Mouse (Mus musculus): ENCODE measurements at regions not wholly inside any gene's neighbourhood (a gene's known extent, or its start where the extent isn't known, plus 50 kb on each side); places are given as distances from the start of the nearest gene placed in this dataset.

GRCm38 (mm10) chr4:131485126-131485825 lies 352.8 kb downstream of the Ptpru start:
- Histone ChIP-seq H3K36me3 (ENCODE audit: control insufficient read depth, insufficient read depth, low read length, poor library complexity, severe bottlenecking) (no peaks in the 10 kb centered on the region), H3K9ac (ENCODE audit: low read depth, poor library complexity, severe bottlenecking) (no peak overlapping the region), H3K4me3 (ENCODE audit: low read depth, low read length) (no peak overlapping the region), H3K27me3 (ENCODE audit: control insufficient read depth, insufficient read depth, low read length, poor library complexity, severe bottlenecking) (no peaks in the 10 kb centered on the region), H3K9me3 (replicated peaks; ENCODE audit: control insufficient read depth, insufficient read depth, low read length, poor library complexity, severe bottlenecking) (no peaks in the 10 kb centered on the region), H3K4me1 (ENCODE audit: control insufficient read depth, insufficient read depth, low read length) (no peaks in the 10 kb centered on the region), H3K27ac (ENCODE audit: insufficient read depth, low read length) (no peak overlapping the region)
- TF ChIP-seq CTCF (IDR thresholded peaks at IDR 0.05; ENCODE audit: low read depth, low read length) (no peak), EP300 (IDR thresholded peaks at IDR 0.05; ENCODE audit: insufficient read depth, low read depth, low read length) (no peak), POLR2A (IDR thresholded peaks at IDR 0.05; ENCODE audit: insufficient read depth, low read length) (no peak)

- no peaks in the 10 kb centered on the region for H3K9me3 ChIP-seq (replicated peaks; ENCODE audit: control insufficient read depth, insufficient read depth, low read length, poor library complexity, severe bottlenecking)
- H3K27ac ChIP-seq (ENCODE audit: insufficient read depth, low read length), result no peak overlapping the region
- H3K4me3 ChIP-seq (ENCODE audit: low read depth, low read length), result no peak overlapping the region
- no peaks in the 10 kb centered on the region for H3K36me3 ChIP-seq (ENCODE audit: control insufficient read depth, insufficient read depth, low read length, poor library complexity, severe bottlenecking)
- H3K9ac ChIP-seq (ENCODE audit: low read depth, poor library complexity, severe bottlenecking), result no peak overlapping the region
- no peaks in the 10 kb centered on the region for H3K27me3 ChIP-seq (ENCODE audit: control insufficient read depth, insufficient read depth, low read length, poor library complexity, severe bottlenecking)
- no peaks in the 10 kb centered on the region for H3K4me1 ChIP-seq (ENCODE audit: control insufficient read depth, insufficient read depth, low read length)
- TF ChIP-seq POLR2A (IDR thresholded peaks at IDR 0.05; ENCODE audit: insufficient read depth, low read length) (no peak), CTCF (IDR thresholded peaks at IDR 0.05; ENCODE audit: low read depth, low read length) (peak; percentile 95)
Measured at GRCm38 (mm10) chr4:131486821-131487220, 351.3 kb downstream of the Ptpru start.

GRCm38 (mm10) chr4:131488246-131488645 lies 349.8 kb downstream of the Ptpru start:
- Histone ChIP-seq H3K27ac (ENCODE audit: insufficient read depth, low read length) (no peak overlapping the region), H3K9me3 (replicated peaks; ENCODE audit: control insufficient read depth, insufficient read depth, low read length, poor library complexity, severe bottlenecking) (no peaks in the 10 kb centered on the region), H3K4me3 (ENCODE audit: low read depth, low read length) (no peak overlapping the region), H3K9ac (ENCODE audit: low read depth, poor library complexity, severe bottlenecking) (no peak overlapping the region), H3K4me1 (ENCODE audit: control insufficient read depth, insufficient read depth, low read length) (no peaks in the 10 kb centered on the region), H3K36me3 (ENCODE audit: control insufficient read depth, insufficient read depth, low read length, poor library complexity, severe bottlenecking) (no peaks in the 10 kb centered on the region), H3K27me3 (ENCODE audit: control insufficient read depth, insufficient read depth, low read length, poor library complexity, severe bottlenecking) (no peaks in the 10 kb centered on the region)
- no peak for TF ChIP-seq EP300 (IDR thresholded peaks at IDR 0.05; ENCODE audit: insufficient read depth, low read depth, low read length)
- TF ChIP-seq CTCF (IDR thresholded peaks at IDR 0.05; ENCODE audit: low read depth, low read length), result no peak
- TF ChIP-seq POLR2A (IDR thresholded peaks at IDR 0.05; ENCODE audit: insufficient read depth, low read length), result no peak

GRCm38 (mm10) chr4:131489056-131489455 lies 349.0 kb downstream of the Ptpru start:
- no peak overlapping the region for H3K27ac ChIP-seq (ENCODE audit: insufficient read depth, low read length)
- no peak for TF ChIP-seq POLR2A (IDR thresholded peaks at IDR 0.05; ENCODE audit: insufficient read depth, low read length)
- no peak for TF ChIP-seq CTCF (IDR thresholded peaks at IDR 0.05; ENCODE audit: low read depth, low read length)
- TF ChIP-seq EP300 (IDR thresholded peaks at IDR 0.05; ENCODE audit: insufficient read depth, low read depth, low read length), result no peak
- H3K36me3 ChIP-seq (ENCODE audit: control insufficient read depth, insufficient read depth, low read length, poor library complexity, severe bottlenecking), result no peaks in the 10 kb centered on the region
- H3K9me3 ChIP-seq (replicated peaks; ENCODE audit: control insufficient read depth, insufficient read depth, low read length, poor library complexity, severe bottlenecking), result no peaks in the 10 kb centered on the region
- H3K4me3 ChIP-seq (ENCODE audit: low read depth, low read length), result no peak overlapping the region
- no peak overlapping the region for H3K9ac ChIP-seq (ENCODE audit: low read depth, poor library complexity, severe bottlenecking)
- H3K4me1 ChIP-seq (ENCODE audit: control insufficient read depth, insufficient read depth, low read length), result no peaks in the 10 kb centered on the region
- no peaks in the 10 kb centered on the region for H3K27me3 ChIP-seq (ENCODE audit: control insufficient read depth, insufficient read depth, low read length, poor library complexity, severe bottlenecking)

GRCm38 (mm10) chr4:131491960-131492359 lies 346.1 kb downstream of the Ptpru start:
- H3K27me3 ChIP-seq (ENCODE audit: control insufficient read depth, insufficient read depth, low read length, poor library complexity, severe bottlenecking), result no peaks in the 10 kb centered on the region
- H3K36me3 ChIP-seq (ENCODE audit: control insufficient read depth, insufficient read depth, low read length, poor library complexity, severe bottlenecking), result no peaks in the 10 kb centered on the region
- TF ChIP-seq EP300 (IDR thresholded peaks at IDR 0.05; ENCODE audit: insufficient read depth, low read depth, low read length), result no peak
- no peak for TF ChIP-seq CTCF (IDR thresholded peaks at IDR 0.05; ENCODE audit: low read depth, low read length)
- TF ChIP-seq POLR2A (IDR thresholded peaks at IDR 0.05; ENCODE audit: insufficient read depth, low read length), result no peak
- no peak overlapping the region for H3K4me3 ChIP-seq (ENCODE audit: low read depth, low read length)
- no peaks in the 10 kb centered on the region for H3K9me3 ChIP-seq (replicated peaks; ENCODE audit: control insufficient read depth, insufficient read depth, low read length, poor library complexity, severe bottlenecking)
- H3K9ac ChIP-seq (ENCODE audit: low read depth, poor library complexity, severe bottlenecking), result no peak overlapping the region
- H3K27ac ChIP-seq (ENCODE audit: insufficient read depth, low read length), result no peak overlapping the region
- no peaks in the 10 kb centered on the region for H3K4me1 ChIP-seq (ENCODE audit: control insufficient read depth, insufficient read depth, low read length)

GRCm38 (mm10) chr4:131493726-131494125 lies 344.4 kb downstream of the Ptpru start:
- TF ChIP-seq POLR2A (IDR thresholded peaks at IDR 0.05; ENCODE audit: insufficient read depth, low read length), result no peak
- no peak for TF ChIP-seq CTCF (IDR thresholded peaks at IDR 0.05; ENCODE audit: low read depth, low read length)
- no peak for TF ChIP-seq EP300 (IDR thresholded peaks at IDR 0.05; ENCODE audit: insufficient read depth, low read depth, low read length)
- Histone ChIP-seq H3K4me1 (ENCODE audit: control insufficient read depth, insufficient read depth, low read length) (no peaks in the 10 kb centered on the region), H3K27me3 (ENCODE audit: control insufficient read depth, insufficient read depth, low read length, poor library complexity, severe bottlenecking) (no peaks in the 10 kb centered on the region), H3K36me3 (ENCODE audit: control insufficient read depth, insufficient read depth, low read length, poor library complexity, severe bottlenecking) (no peaks in the 10 kb centered on the region), H3K9ac (ENCODE audit: low read depth, poor library complexity, severe bottlenecking) (no peak overlapping the region), H3K27ac (ENCODE audit: insufficient read depth, low read length) (no peak overlapping the region), H3K4me3 (ENCODE audit: low read depth, low read length) (no peak overlapping the region), H3K9me3 (replicated peaks; ENCODE audit: control insufficient read depth, insufficient read depth, low read length, poor library complexity, severe bottlenecking) (no peaks in the 10 kb centered on the region)

Data from ES-Bruce4 (cell line).